Mouse (Mus musculus) retina, postnatal 1 day (tissue): Measurements from ENCODE around the gene Myo6.

ENCODE experiments used
- DNase-seq: peaks from one replicate; pipeline ENCODE4 v3.0.0-alpha.2; 2012

The Myo6 gene

DNA sequence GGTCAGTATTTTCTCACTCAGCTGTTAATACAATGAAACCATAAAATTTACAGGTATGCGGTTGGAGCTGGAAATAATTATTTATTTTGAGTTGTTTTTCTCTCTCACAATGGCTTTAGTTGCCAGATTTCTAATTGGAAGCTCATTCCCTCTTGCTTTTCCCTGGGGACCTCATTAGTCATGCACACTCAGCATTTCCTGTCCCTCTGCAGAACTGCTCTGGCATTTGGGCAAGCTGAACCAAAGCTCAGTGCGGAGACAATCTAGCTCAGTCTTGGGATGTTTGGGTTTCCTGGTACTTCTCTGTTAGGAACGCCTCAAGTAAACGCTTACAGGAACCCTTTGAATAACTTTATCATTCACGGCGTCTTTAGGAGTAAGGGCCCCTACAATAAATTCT lies 76.9 kb downstream of the Myo6 start:
- DNase-seq, result no peak

- DNase-seq, result no peak
Measured at GRCm38 (mm10) chr9:80252146-80252545, 87.3 kb downstream of the Myo6 start.

GRCm38 (mm10) chr9:80253241-80253640 lies 88.4 kb downstream of the Myo6 start:
- no peak for DNase-seq

GRCm38 (mm10) chr9:80256561-80256960 lies 91.7 kb downstream of the Myo6 start:
- peak; percentile 6 for DNase-seq

DNA sequence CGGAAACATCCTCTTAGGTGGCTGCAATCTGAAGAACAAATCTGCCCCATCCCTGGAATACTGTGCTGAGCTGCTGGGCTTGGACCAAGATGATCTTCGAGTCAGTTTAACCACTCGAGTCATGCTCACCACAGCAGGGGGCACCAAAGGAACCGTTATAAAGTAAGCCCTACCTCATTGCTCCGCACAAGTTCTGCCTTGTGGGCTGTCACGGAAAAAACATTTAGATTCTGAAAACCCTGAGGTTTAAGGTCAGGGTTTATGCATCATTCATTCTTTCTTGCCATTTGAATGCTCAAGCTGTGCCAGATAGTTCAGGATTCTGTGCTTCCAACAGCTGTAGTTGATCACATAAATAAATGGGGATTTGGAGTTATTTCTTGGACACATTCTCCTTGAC lies 93.6 kb downstream of the Myo6 start:
- DNase-seq, result no peak

GRCm38 (mm10) chr9:80260905-80261304 lies 96.1 kb downstream of the Myo6 start:
- no peak for DNase-seq

DNA sequence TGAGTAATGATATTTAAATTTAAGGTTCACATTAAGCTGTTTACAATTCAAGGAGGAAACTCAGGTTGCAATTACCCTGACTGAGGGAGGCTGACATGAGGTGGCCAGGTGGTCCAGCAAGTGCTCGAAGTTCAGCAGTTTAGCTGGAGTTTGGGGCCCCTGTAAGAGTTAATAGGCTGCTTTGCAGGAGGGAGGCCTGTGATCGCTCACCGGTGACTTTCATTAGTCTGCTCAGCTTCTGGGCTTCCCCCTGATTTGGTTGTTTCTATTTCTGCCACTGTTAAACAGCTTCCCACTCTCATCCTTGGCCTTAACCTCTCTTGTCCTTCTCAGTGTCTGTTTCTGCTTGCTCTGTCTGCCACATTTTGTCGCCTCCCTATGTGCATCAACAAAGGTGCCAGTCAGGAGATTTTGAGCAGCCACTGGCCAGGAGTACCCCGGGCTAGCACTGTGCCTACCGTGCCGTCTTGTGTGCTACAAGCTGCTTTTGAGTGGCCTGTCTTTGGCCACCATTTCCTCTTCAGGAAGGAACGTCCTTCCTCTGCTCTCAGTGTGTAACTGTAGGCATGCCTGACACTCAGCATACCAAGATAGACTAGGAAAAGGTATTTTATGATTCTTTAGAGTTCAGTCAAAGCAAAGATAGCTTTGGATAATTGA lies 97.7 kb downstream of the Myo6 start:
- DNase-seq, result no peak

GRCm38 (mm10) chr9:80266086-80266485 lies 101.3 kb downstream of the Myo6 start:
- no peak for DNase-seq

DNA sequence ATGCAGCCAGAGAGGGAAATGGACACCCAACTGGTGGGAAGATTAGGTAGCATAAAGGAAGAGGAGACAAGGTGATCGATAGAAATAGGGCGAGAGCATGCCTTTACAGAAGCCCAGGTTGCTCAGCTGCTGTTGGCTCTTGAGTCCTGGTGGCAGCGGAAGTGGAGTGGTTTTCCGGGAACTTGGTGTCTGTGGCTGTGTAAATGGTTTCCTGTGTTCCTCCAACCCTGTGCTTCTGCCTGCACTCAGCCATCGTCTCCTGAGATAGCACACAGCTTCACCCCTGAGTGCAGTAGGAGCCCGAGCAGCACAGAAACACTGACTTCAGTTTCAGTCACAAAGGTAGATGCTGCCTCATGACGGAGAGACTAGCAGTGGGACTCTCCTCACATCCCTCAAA lies 101.7 kb downstream of the Myo6 start:
- DNase-seq, result no peak

GRCm38 (mm10) chr9:80269596-80269995 lies 104.8 kb downstream of the Myo6 start:
- DNase-seq, result no peak

DNA sequence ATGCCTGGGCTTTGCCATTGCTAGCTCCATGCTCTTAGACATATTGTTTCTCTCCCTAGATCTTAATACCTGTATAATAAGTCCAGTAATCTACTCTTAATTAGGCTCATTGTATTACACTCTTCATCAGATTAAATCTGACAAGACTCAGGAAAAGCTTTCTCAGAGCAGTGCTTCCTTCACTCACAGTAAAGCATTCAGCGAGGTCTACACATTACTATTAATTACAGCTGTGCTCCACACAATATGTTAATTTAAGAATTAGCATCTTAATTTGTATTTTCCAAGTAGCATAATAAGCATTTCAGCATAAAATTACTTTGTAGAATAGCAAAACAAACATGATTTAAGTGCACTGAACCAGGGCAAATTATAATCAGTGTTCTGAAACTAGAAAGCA lies 108.1 kb downstream of the Myo6 start:
- DNase-seq, result peak; percentile 39

GRCm38 (mm10) chr9:80275053-80275771 lies 110.4 kb downstream of the Myo6 start:
- no peak for DNase-seq

DNA sequence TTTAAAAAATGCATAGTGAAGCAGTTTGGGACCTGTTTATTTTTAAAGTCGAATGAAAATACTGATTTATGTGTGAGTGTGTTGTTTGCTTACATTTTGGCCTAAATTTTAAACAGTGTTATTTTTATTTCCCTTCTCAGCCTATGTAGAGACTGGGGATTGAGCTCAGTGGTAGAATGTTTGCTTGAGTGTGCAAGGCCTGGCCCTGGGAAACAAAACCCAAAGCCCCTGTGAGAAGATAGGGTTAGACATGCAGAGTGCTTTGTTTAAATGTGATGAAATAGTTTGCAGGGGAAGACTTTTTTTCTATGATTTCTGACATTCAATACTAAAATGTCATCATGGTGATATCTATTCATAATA lies 110.9 kb downstream of the Myo6 start:
- no peak for DNase-seq

- peak; percentile 15 for DNase-seq
Measured at GRCm38 (mm10) chr9:80277157-80277556, 112.3 kb downstream of the Myo6 start.

- DNase-seq, result no peak
Measured at GRCm38 (mm10) chr9:80277770-80278169, 112.9 kb downstream of the Myo6 start.

GRCm38 (mm10) chr9:80280724-80281123 lies 115.9 kb downstream of the Myo6 start:
- DNase-seq, result no peak

GRCm38 (mm10) chr9:80282426-80282825 lies 117.6 kb downstream of the Myo6 start:
- no peak for DNase-seq

DNA sequence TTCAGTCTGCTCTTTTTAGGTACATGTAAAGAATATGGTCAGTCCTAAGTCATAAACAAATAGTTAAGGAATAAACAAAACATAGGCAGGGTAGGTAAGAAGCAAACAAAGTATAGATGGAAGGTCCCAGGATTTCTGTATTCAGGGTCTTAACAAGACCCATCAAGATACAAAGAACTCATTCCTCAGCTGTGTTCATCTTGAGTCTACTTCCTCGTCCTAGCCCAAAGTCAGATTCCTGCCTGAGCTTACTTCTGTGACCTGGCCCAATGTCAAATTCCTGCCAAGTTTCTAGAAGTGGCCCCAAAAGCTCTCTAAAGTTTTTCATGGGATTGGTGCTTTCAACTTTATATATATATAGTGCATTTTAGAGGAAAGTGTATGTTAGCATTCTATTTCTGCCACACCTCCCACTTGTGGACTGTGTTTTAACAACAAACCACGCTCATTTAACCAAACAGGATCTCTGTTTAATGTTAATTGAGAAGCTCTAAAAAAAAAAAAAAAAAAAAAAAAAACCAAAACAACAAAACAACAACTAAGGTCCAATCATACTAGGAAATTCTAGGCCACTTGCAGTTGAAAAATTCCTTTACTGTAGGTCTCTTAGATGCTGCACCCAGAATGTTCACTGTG lies 119.8 kb downstream of the Myo6 start:
- no peak for DNase-seq

GRCm38 (mm10) chr9:80286845-80287244 lies 122.0 kb downstream of the Myo6 start:
- DNase-seq, result no peak

DNA sequence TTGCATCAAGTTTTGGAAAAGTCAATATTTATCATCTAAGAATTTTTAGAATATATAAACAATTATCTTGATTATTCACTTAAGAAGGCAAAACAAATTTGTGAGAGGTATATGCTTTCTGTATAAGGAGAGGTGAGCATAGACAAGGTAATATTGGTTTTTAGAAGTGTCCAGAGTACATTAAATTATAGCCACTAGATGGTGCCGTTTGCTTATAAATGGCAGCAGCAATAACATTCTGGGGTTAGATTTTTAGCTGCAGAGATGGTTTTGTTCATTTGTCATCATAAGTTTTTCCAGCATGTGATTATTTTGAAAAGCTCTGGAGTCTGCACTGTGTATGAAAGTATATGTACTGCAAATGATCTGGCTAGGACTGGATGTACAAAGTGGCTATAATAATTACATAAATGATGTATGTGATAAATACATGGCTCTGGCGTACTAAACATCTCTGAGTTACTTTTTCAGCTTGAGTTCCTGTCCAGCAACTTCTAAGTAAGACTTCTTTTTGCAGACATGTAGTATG lies 128.3 kb downstream of the Myo6 start:
- peak; percentile 60 for DNase-seq

DNA sequence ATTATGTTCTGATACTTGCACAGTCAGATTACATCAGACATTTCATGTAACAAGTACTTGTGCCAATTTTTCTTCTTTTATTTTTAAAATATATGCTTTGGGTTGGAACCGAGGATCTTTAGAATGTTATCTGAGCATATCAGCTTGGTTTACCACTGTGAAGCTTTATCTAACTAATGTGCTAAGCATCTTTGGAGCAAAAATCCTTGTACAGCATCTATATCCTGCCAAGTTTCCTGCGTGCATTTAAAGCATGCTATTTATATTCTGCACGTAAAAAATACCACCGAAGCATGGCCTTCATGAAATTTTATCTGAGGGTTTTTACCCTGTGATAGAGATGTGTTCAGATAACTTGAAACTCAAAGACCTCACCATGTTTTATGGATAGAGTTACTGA lies 131.3 kb downstream of the Myo6 start:
- no peak for DNase-seq

DNA sequence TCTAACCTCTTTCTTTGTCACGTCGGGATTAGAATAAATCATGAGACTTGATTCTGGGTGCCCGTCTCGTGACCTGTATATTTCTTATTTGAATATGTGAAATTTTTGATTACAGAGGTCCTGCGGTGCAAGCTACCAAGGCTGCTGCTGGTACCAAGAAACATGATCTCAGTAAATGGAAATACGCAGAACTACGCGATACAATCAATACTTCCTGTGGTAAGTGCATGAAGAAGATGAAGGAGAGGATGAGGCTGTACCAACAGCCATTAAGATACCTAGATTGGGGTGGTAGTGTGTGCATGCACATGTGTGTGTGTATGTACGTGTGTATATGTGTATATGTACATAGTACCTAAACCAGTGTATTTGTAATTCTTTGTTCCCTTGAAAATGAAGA lies 134.2 kb downstream of the Myo6 start:
- no peak for DNase-seq

DNA sequence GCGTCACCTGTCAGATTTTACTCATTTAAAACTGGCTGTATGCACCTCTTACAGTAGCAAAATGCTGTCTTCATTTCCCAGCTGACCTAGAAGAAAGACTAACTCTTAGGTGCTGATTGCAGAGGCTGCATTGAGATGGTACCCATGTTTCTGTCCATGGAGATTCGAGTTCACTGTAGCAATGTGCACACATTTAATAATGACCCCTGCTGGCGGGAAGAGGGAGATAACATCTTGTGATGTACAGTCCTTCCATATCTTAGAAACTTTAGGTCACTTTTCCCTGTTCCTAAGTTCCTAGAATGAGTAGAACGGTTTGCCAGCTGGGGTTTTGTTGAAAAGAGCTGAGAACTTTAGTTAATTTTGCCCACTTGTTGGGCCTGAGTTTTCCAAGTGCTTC lies 138.7 kb downstream of the Myo6 start:
- peak; percentile 16 for DNase-seq

DNA sequence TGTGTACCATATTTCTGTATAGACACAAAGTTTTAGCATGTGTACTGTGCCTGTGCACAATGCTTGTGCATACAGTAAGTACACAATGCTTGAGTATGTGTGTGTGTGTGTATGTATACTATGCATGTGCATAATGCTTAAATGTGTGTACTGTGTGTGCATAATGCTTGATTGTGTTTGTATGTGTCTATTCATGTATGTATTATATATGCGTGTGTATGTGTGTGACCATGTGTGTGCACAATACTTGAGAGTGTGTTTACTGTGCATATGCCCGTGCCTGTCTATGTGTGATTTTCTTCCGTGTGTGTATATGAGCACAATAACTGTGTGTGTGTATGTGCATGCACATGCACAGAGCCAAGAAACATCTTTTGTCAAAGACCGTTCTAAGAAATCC lies 141.6 kb downstream of the Myo6 start:
- no peak for DNase-seq
